Mouse (Mus musculus) lung, adult 2 months (tissue): ENCODE results near the gene Plin4.

Experiments used
- CTCF ChIP-seq: fragments of 200-500 bp; IDR thresholded peaks from 2 replicates; pipeline ENCODE4 v1.5.1; 2011; ENCODE audit warnings: mild to moderate bottlenecking, low read length, control low read depth; ENCODE audit not compliant: insufficient read depth
- POLR2A ChIP-seq: fragments of 200-500 bp; IDR thresholded peaks from 2 replicates; pipeline ENCODE4 v1.6.1; 2011; ENCODE audit warnings: low read depth, mild to moderate bottlenecking, control low read depth, low read length, borderline replicate concordance; ENCODE audit errors: extremely low read depth

- no peak for TF ChIP-seq CTCF
- TF ChIP-seq POLR2A: peak; percentile 87; the same call in 1 of the 2 replicates
Observed at GRCm38 (mm10) chr17:56133457-56134363, 24.1 kb upstream of the Plin4 start.
